Mouse (Mus musculus): ENCODE measurements around the gene Rprml. TPM values are rescaled to one million over a fixed set of nuclear protein-coding genes. Genes with fewer than 3 reads are reported as not detected.
A peak's percentile ranks its signal among the peaks of the same experiment; 100 is the strongest.

Gene Rprml
- total and polyA plus RNA-seq, 3 experiments = not detected

GRCm38 (mm10) chr11:103666181-103666906 is 17.0 kb downstream of the Rprml start:
- DNase-seq (ENCODE audit: low read depth, low spot score) = no peak
- H3K4me3 ChIP-seq (ENCODE audit: control insufficient read depth in 1 of 2, insufficient read depth in 1 of 2, low read depth in 2 of 2, low read length in 2 of 2) = no peak overlapping the region
- TF ChIP-seq RAD21 (IDR thresholded peaks at IDR 0.05; ENCODE audit: low read depth, low read length) = no peak
- TF ChIP-seq UBTF (IDR thresholded peaks at IDR 0.05; ENCODE audit: borderline replicate concordance, insufficient read depth, low read depth, low read length) = no peak
- no peak for TF ChIP-seq POLR2AphosphoS2 (IDR thresholded peaks at IDR 0.05; ENCODE audit: low read length)
- TF ChIP-seq POLR2AphosphoS5 (IDR thresholded peaks at IDR 0.05; ENCODE audit: borderline replicate concordance, low read depth, low read length) = no peak
- TF ChIP-seq MXI1 (IDR thresholded peaks at IDR 0.05; ENCODE audit: low read depth, low read length) = no peak

GRCm38 (mm10) chr11:103666907-103667426 is 17.6 kb downstream of the Rprml start:
- H3K79me2 ChIP-seq (ENCODE audit: control insufficient read depth, insufficient read depth, low read length, poor library complexity) = no peaks in the 10 kb centered on the region
- no peak overlapping the region for H3K4me3 ChIP-seq (ENCODE audit: control insufficient read depth in 1 of 2, insufficient read depth in 1 of 2, low read depth in 2 of 2, low read length in 2 of 2)
- H3K4me1 ChIP-seq (ENCODE audit: control insufficient read depth in 1 of 2, insufficient read depth in 2 of 2, low read length in 2 of 2) = no peaks in the 10 kb centered on the region
- TF ChIP-seq USF2 (IDR thresholded peaks at IDR 0.05; ENCODE audit: borderline replicate concordance in 1 of 2, insufficient read depth in 1 of 2, low read depth in 1 of 2, low read length in 2 of 2) (no peak), HCFC1 (IDR thresholded peaks at IDR 0.05; ENCODE audit: low read depth, low read length) (no peak), MYC (IDR thresholded peaks at IDR 0.05; ENCODE audit: low read depth, low read length) (no peak), CHD2 (IDR thresholded peaks at IDR 0.05; ENCODE audit: low read length) (no peak), ZNF384 (IDR thresholded peaks at IDR 0.05; ENCODE audit: low read depth, low read length) (no peak), POLR2A (IDR thresholded peaks at IDR 0.05; ENCODE audit: control insufficient read depth in 1 of 2, insufficient read depth in 1 of 2, low read depth in 1 of 2, low read length in 2 of 2, poor library complexity in 1 of 2) (no peak), TBP (IDR thresholded peaks at IDR 0.05; ENCODE audit: low read depth, low read length) (no peak)
- no peaks in the 10 kb centered on the region for H3K36me3 ChIP-seq (ENCODE audit: control insufficient read depth in 1 of 2, insufficient read depth in 2 of 2, low read length in 2 of 2)
- no peaks in the 10 kb centered on the region for H3K9me3 ChIP-seq (replicated peaks; ENCODE audit: insufficient read depth, low read length)
- no peak for DNase-seq (ENCODE audit: low read depth, low spot score)
- H3K27me3 ChIP-seq (ENCODE audit: control insufficient read depth in 1 of 2, insufficient read depth in 2 of 2, low read length in 2 of 2) = no peaks in the 10 kb centered on the region
- no peak overlapping the region for H3K9ac ChIP-seq (ENCODE audit: control insufficient read depth, low read depth, low read length, poor library complexity, severe bottlenecking)
- no peak overlapping the region for H3K27ac ChIP-seq (ENCODE audit: control insufficient read depth, low read depth, low read length)

More at GRCm38 (mm10) chr11:103666181-103666906, 17.0 kb downstream of the Rprml start:
- Histone ChIP-seq H3K36me3 (ENCODE audit: control insufficient read depth in 1 of 2, insufficient read depth in 2 of 2, low read length in 2 of 2) (no peaks in the 10 kb centered on the region), H3K27me3 (ENCODE audit: control insufficient read depth in 1 of 2, insufficient read depth in 2 of 2, low read length in 2 of 2) (no peaks in the 10 kb centered on the region), H3K27ac (ENCODE audit: control insufficient read depth, low read depth, low read length) (no peak overlapping the region), H3K4me1 (ENCODE audit: control insufficient read depth in 1 of 2, insufficient read depth in 2 of 2, low read length in 2 of 2) (no peaks in the 10 kb centered on the region), H3K9ac (ENCODE audit: control insufficient read depth, low read depth, low read length, poor library complexity, severe bottlenecking) (no peak overlapping the region), H3K79me2 (ENCODE audit: control insufficient read depth, insufficient read depth, low read length, poor library complexity) (no peaks in the 10 kb centered on the region), H3K9me3 (replicated peaks; ENCODE audit: insufficient read depth, low read length) (no peaks in the 10 kb centered on the region)

- Histone ChIP-seq H3K36me3 (ENCODE audit: control insufficient read depth in 1 of 2, insufficient read depth in 2 of 2, low read length in 2 of 2) (peaks cover 0 to 4% of the 10 kb centered on the region in 2 experiments; a peak in 2 of 4 replicates), H3K27ac (ENCODE audit: control insufficient read depth, low read depth, low read length) (no peak overlapping the region), H3K27me3 (ENCODE audit: control insufficient read depth in 1 of 2, insufficient read depth in 2 of 2, low read length in 2 of 2) (no peaks in the 10 kb centered on the region), H3K79me2 (ENCODE audit: control insufficient read depth, insufficient read depth, low read length, poor library complexity) (no peaks in the 10 kb centered on the region), H3K9ac (ENCODE audit: control insufficient read depth, low read depth, low read length, poor library complexity, severe bottlenecking) (no peak overlapping the region), H3K4me1 (ENCODE audit: control insufficient read depth in 1 of 2, insufficient read depth in 2 of 2, low read length in 2 of 2) (no peaks in the 10 kb centered on the region), H3K9me3 (replicated peaks; ENCODE audit: insufficient read depth, low read length) (no peaks in the 10 kb centered on the region), H3K4me3 (ENCODE audit: control insufficient read depth in 1 of 2, insufficient read depth in 1 of 2, low read depth in 2 of 2, low read length in 2 of 2) (no peak overlapping the region)
- peak; percentile 76 for DNase-seq (ENCODE audit: low read depth, low spot score)
- TF ChIP-seq CHD2 (IDR thresholded peaks at IDR 0.05; ENCODE audit: low read length) = no peak
- TF ChIP-seq MXI1 (IDR thresholded peaks at IDR 0.05; ENCODE audit: low read depth, low read length) = no peak
- 0 out of 2 replicates have a peak, but pooled peaks have one; percentile 22 for TF ChIP-seq POLR2AphosphoS2 (IDR thresholded peaks at IDR 0.05; ENCODE audit: low read length)
- TF ChIP-seq POLR2A (IDR thresholded peaks at IDR 0.05; ENCODE audit: control insufficient read depth in 1 of 2, insufficient read depth in 1 of 2, low read depth in 1 of 2, low read length in 2 of 2, poor library complexity in 1 of 2) = peak in 1 of 2 experiments; percentile 39; a peak in 1 of 4 replicates
- TF ChIP-seq SMC3 (IDR thresholded peaks at IDR 0.05; ENCODE audit: low read depth, low read length) = peak; percentile 54
- TF ChIP-seq RAD21 (IDR thresholded peaks at IDR 0.05; ENCODE audit: low read depth, low read length) = peak; percentile 57
- peak; percentile 74 to 93 (median 83) for TF ChIP-seq CTCF (IDR thresholded peaks at IDR 0.05 in 2 of 3, conservative IDR thresholded peaks at IDR 0.05 in 1 of 3; ENCODE audit: control insufficient read depth in 1 of 3, insufficient read depth in 1 of 3, low read depth in 2 of 3, low read length in 3 of 3, poor library complexity in 1 of 3, severe bottlenecking in 1 of 3)
- TF ChIP-seq SIN3A (IDR thresholded peaks at IDR 0.05; ENCODE audit: low read length) = no peak
Observed at GRCm38 (mm10) chr11:103675556-103675955, 26.2 kb downstream of the Rprml start.

Data from MEL (cell line).